Mouse (Mus musculus) liver, embryonic 18 days (tissue): ENCODE results near the gene Olfr533. TPM values are rescaled to one million over a fixed set of nuclear protein-coding genes. Genes with fewer than 3 reads are reported as not detected.

Experiments used
- polyA plus RNA-seq: library from polyadenylated mRNA; depleted of rRNA; stranded (reverse); fragments of >200 nt; gene quantifications from 2 replicates; pipeline ENCODE4 v1.2.3, GENCODE M21; 2012; rRNA removed

The Olfr533 gene
- polyA plus RNA-seq = not detected in 2 replicates

DNA sequence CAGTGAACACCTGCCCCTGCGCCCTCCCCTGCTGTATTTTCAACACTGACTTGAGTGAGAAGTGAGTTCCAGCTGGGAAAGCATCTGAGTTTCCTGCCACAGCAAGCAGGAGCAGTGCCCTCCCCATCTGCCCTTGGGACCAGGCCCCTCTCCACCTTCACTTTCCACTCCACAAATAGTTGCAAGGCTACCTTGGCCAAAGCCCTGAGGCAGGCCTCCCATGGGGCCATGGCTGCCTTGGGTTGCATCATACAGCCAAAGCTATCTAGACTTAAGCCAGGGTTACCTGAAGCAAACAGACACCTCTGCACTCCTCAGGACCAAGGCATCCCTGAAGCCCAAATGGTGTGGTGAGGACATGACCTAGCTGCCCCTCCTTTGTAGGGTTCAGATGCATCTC lies at the start of gene Olfr533:
TSS of gene Olfr533 (plus strand) at position 301 of the 400 bp plus-strand sequence.

DNA sequence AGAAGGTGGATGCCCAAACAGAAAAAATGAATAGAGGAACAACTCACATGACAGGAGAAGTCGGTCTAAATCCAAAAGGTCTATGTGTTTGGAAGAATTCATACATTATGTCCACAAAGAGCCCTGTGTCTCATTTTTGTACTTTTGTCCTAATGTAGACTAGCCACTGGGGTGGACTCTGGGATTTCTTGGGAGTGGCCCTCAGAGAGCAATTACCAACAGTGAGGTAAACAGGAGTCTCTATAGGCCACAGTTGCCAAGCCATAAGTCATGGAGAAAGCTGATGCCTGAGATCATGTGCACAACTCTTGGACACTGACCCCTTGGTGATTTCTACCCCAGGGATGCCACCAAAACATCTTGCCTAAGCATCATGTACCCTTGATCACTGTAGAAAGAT lies 41.6 kb upstream of the Olfr533 start, which contains the start of gene Olfr532:
TSS of gene Olfr532 (minus strand) at position 101 of the 400 bp plus-strand sequence.

DNA sequence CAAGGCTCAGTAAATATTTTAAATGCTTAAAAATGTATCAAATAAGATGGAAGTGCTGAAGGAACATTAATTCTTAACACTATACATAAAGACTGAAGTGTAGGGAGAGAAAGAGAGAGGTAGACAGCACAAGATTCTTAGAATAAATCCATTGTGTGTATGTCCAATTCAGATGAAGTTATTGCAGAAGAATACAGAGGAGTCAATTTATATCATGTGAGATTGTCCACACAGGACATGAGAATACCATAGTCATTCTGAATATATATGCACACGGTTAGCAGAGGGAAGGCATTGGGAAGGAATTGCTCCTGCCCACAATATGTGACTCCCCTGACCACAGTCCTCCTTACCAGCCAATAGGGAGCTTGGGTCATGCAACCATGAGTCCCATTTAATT lies 20.7 kb downstream of the Olfr533 start, which contains the start of gene Olfr535:
TSS of gene Olfr535 (plus strand) at position 301 of the 400 bp plus-strand sequence.

DNA sequence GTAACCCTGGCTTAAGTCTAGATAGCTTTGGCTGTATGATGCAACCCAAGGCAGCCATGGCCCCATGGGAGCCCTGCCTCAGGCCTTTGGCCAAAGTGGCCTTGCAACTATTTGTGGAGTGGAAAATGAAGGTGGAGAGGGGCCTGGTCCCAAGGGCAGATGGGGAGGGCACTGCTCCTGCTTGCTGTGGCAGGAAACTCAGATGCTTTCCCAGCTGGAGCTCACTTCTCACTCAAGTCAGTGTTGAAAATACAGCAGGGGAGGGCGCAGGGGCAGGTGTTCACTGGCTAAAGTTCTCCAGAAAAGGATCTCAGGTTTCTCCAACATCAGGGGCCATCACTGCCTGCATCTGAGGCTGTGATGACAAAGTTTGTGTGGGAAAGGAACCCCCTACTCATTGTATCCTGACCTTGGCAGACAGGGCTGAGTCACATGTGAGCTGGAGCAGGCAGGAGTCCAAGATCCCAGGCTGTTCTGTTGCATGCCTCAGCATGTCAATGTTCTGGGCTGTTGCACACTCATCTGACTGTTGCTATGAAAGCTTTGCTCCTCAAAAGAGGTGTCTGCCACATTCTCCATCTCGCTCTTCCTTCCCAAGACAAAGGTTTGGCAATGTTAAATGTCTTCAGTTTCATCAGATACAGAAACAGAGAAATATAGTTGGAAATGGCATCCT lies 44.3 kb downstream of the Olfr533 start, which contains the start of gene Olfr536:
TSS of gene Olfr536 (minus strand) at position 51 of the 676 bp plus-strand sequence.

Other genes with a start within 250 kb of the Olfr533 start
- 0.05 and 0.06 TPM in 2 replicates for gene Cd163l1, start 245.1 kb upstream of the Olfr533 start, polyA plus RNA-seq
- 0.01 TPM in 1 of 2 replicates, not detected in the other for gene 5830411N06Rik, start 216.1 kb upstream of the Olfr533 start, polyA plus RNA-seq
- not detected in 2 replicates for gene Olfr525, start 142.5 kb upstream of the Olfr533 start, polyA plus RNA-seq
- not detected in 2 replicates for gene Olfr527, start 129.4 kb upstream of the Olfr533 start, polyA plus RNA-seq
- gene Olfr60, start 101.7 kb upstream of the Olfr533 start, polyA plus RNA-seq = not detected in 2 replicates
- not detected in 2 replicates for gene Olfr530, start 87.0 kb upstream of the Olfr533 start, polyA plus RNA-seq
- gene Olfr531, start 60.5 kb upstream of the Olfr533 start, polyA plus RNA-seq = not detected in 2 replicates
- not detected in 2 replicates for gene Olfr532, start 41.7 kb upstream of the Olfr533 start, polyA plus RNA-seq
- not detected in 2 replicates for gene Olfr535, start 20.8 kb downstream of the Olfr533 start, polyA plus RNA-seq
- gene Olfr536, start 44.0 kb downstream of the Olfr533 start, polyA plus RNA-seq = not detected in 2 replicates
- not detected in 2 replicates for gene Olfr538, start 104.5 kb downstream of the Olfr533 start, polyA plus RNA-seq
- not detected in 2 replicates for gene Olfr46, start 137.9 kb downstream of the Olfr533 start, polyA plus RNA-seq
- gene Olfr61, start 165.6 kb downstream of the Olfr533 start, polyA plus RNA-seq = not detected in 2 replicates
- gene Olfr53, start 183.1 kb downstream of the Olfr533 start, polyA plus RNA-seq = not detected in 2 replicates
- gene Olfr539, start 196.6 kb downstream of the Olfr533 start, polyA plus RNA-seq = not detected in 2 replicates
- gene Olfr45, start 218.6 kb downstream of the Olfr533 start, polyA plus RNA-seq = not detected in 2 replicates
- not detected in 2 replicates for gene Olfr541, start 233.9 kb downstream of the Olfr533 start, polyA plus RNA-seq